Mouse (Mus musculus) testis, adult 2 months (tissue): Measurements from ENCODE around the gene AL607142.1.

Source experiments
- CTCF ChIP-seq: fragments of 200-500 bp; IDR thresholded peaks from 2 replicates; pipeline ENCODE4 v1.5.1; 2012; ENCODE audit warnings: low read depth, mild to moderate bottlenecking, inconsistent platforms, low read length, moderate library complexity; ENCODE audit not compliant: control insufficient read depth, insufficient read depth, insufficient replicate concordance
- POLR2A ChIP-seq: fragments of 200-500 bp; IDR thresholded peaks from 2 replicates; pipeline ENCODE4 v1.6.1; 2012; ENCODE audit warnings: low read depth, mild to moderate bottlenecking, inconsistent platforms, low read length, moderate library complexity; ENCODE audit not compliant: control insufficient read depth

DNA sequence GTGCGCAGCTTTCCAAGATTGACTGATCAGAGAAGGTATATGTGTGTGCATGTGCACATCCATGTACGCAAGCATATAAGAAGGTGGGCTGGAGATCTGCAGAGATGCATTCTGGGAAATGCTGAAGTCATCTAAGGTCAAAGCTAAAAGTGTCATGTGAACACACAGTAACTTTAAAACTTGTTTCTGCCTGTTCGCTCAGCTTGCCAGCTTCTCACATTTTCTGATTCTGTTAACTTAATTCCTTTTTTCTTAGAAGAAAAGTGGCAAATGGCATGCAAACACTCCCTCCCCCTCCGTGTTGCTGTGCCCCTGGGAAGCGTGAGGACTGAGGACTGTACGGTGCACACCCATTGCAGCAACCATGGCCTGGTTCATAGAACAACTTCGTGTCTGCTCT is 22.3 kb upstream of the AL607142.1 start:
- no peak for TF ChIP-seq POLR2A
- no peak for TF ChIP-seq CTCF
